Mouse (Mus musculus) kidney, embryonic 14.5 days (tissue): Measurements from ENCODE around the gene St3gal4. TPM values are rescaled to one million over a fixed set of nuclear protein-coding genes. Genes with fewer than 3 reads are reported as not detected.

ENCODE experiments used
- ATAC-seq: fragments of 200-750 bp; cut with Nextera tagmentation; 2 replicates; pipeline ENCODE4 v1.8.0; 2017; ENCODE audit warnings: moderate number of reproducible peaks, mild to moderate bottlenecking, moderate TSS enrichment, moderate library complexity; ENCODE audit not compliant: low FRiP score, low TSS enrichment
- H3K27ac ChIP-seq: fragments of 300-500 bp; sonication (generic); 2 replicates; pipeline ENCODE4 v1.5.1; 2014; ENCODE audit warnings: low read depth, mild to moderate bottlenecking, low read length, moderate library complexity, mixed read lengths
- H3K27me3 ChIP-seq: fragments of 300-500 bp; sonication (generic); 2 replicates; pipeline ENCODE4 v1.6.1; 2014; ENCODE audit warnings: mild to moderate bottlenecking, low read length; ENCODE audit not compliant: control insufficient read depth, insufficient read depth
- H3K36me3 ChIP-seq: fragments of 300-500 bp; sonication (generic); 2 replicates; pipeline ENCODE4 v1.6.1; 2014; ENCODE audit warnings: low read length, mixed read lengths; ENCODE audit not compliant: control insufficient read depth, insufficient read depth
- H3K4me1 ChIP-seq: fragments of 300-500 bp; sonication (generic); 2 replicates; pipeline ENCODE4 v1.6.1; 2014; ENCODE audit warnings: low read length, mixed read lengths; ENCODE audit not compliant: control insufficient read depth, insufficient read depth
- H3K4me2 ChIP-seq: fragments of 300-500 bp; sonication (generic); replicated peaks from 2 replicates; pipeline ENCODE4 v1.6.1; 2014; ENCODE audit warnings: low read depth, mild to moderate bottlenecking, low read length
- H3K4me3 ChIP-seq: fragments of 300-500 bp; sonication (generic); 2 replicates; pipeline ENCODE4 v1.5.1; 2014; ENCODE audit warnings: mild to moderate bottlenecking, low read length
- H3K9ac ChIP-seq: fragments of 300-500 bp; sonication (generic); 2 replicates; pipeline ENCODE4 v1.6.1; 2014; ENCODE audit warnings: low read depth, mild to moderate bottlenecking, low read length, moderate library complexity
- H3K9me3 ChIP-seq: fragments of 300-500 bp; sonication (generic); 2 replicates; pipeline ENCODE4 v1.6.1; 2016; ENCODE audit warnings: low read length; ENCODE audit not compliant: control insufficient read depth
- WGBS: fragments of 180-500 bp; shearing (Covaris S2); extraction: QIAGEN DNeasy Blood & Tissue Kit; methylation state at CpG from one replicate; pipeline ENCODE4 v1.1.7; 2014; 5-methylcytosine and 5-hydroxymethylcytosine counted together
- polyA plus RNA-seq: library from polyadenylated mRNA; unstranded; fragments of >200 nt; fragmentation: Nextera tagmentation; extraction: Ambion mirVana; gene quantifications from 2 replicates; pipeline ENCODE4 v1.2.1, GENCODE M21; 2014

St3gal4 gene
- polyA plus RNA-seq, 1 experiment from 2014 or later, result 19.1 TPM

- ATAC-seq, result no peak
- H3K27me3 ChIP-seq, result no peaks in the 10 kb centered on the region
- H3K9ac ChIP-seq, result no peak overlapping the region
- no peak overlapping the region for H3K4me3 ChIP-seq
- H3K4me1 ChIP-seq, result no peaks in the 10 kb centered on the region
- H3K27ac ChIP-seq, result no peak overlapping the region
- no peaks in the 10 kb centered on the region for H3K36me3 ChIP-seq
- WGBS, result 78% methylated on average over 4 of the region's 4 CpGs
- no peaks in the 10 kb centered on the region for H3K9me3 ChIP-seq
- H3K4me2 ChIP-seq, result no peak overlapping the region
Measured at GRCm38 (mm10) chr9:35104711-35105110, 14.4 kb downstream of the St3gal4 start.

- Histone ChIP-seq H3K4me3 (no peak overlapping the region), H3K9me3 (no peaks in the 10 kb centered on the region), H3K9ac (no peak overlapping the region), H3K27ac (no peak overlapping the region), H3K36me3 (no peaks in the 10 kb centered on the region), H3K27me3 (no peaks in the 10 kb centered on the region), H3K4me1 (no peaks in the 10 kb centered on the region), H3K4me2 (no peak overlapping the region)
- WGBS, result 85% methylated on average over 4 of the region's 4 CpGs
- no peak for ATAC-seq
Measured at GRCm38 (mm10) chr9:35098762-35099161, 20.3 kb downstream of the St3gal4 start.

- 86% methylated on average over 4 of the region's 4 CpGs for whole genome bisulfite sequencing
- Histone ChIP-seq H3K27ac (no peak overlapping the region), H3K27me3 (no peaks in the 10 kb centered on the region), H3K4me3 (no peak overlapping the region), H3K4me2 (no peak overlapping the region), H3K9ac (no peak overlapping the region), H3K9me3 (no peaks in the 10 kb centered on the region), H3K36me3 (no peaks in the 10 kb centered on the region), H3K4me1 (no peaks in the 10 kb centered on the region)
- ATAC-seq, result no peak
Measured at GRCm38 (mm10) chr9:35097901-35098300, 21.2 kb downstream of the St3gal4 start.

GRCm38 (mm10) chr9:35095726-35096125 is 23.3 kb downstream of the St3gal4 start:
- 74% methylated on average over 1 of the region's 1 CpGs for WGBS
- H3K27me3 ChIP-seq, result no peaks in the 10 kb centered on the region
- no peak overlapping the region for H3K9ac ChIP-seq
- H3K4me1 ChIP-seq, result no peaks in the 10 kb centered on the region
- H3K9me3 ChIP-seq, result no peaks in the 10 kb centered on the region
- H3K36me3 ChIP-seq, result no peaks in the 10 kb centered on the region
- no peak overlapping the region for H3K4me3 ChIP-seq
- H3K27ac ChIP-seq, result no peak overlapping the region
- no peak overlapping the region for H3K4me2 ChIP-seq
- no peak for ATAC-seq

- Histone ChIP-seq H3K27me3 (no peaks in the 10 kb centered on the region), H3K4me3 (no peak overlapping the region), H3K36me3 (no peaks in the 10 kb centered on the region), H3K27ac (no peak overlapping the region), H3K4me2 (no peak overlapping the region), H3K9ac (no peak overlapping the region), H3K4me1 (no peaks in the 10 kb centered on the region), H3K9me3 (no peaks in the 10 kb centered on the region)
- no peak for ATAC-seq
- 92% methylated on average over 3 of the region's 3 CpGs for WGBS
Measured at GRCm38 (mm10) chr9:35093350-35093749, 25.7 kb downstream of the St3gal4 start.

GRCm38 (mm10) chr9:35092904-35093303 is 26.2 kb downstream of the St3gal4 start:
- Histone ChIP-seq H3K27ac (no peak overlapping the region), H3K4me3 (no peak overlapping the region), H3K36me3 (no peaks in the 10 kb centered on the region), H3K4me2 (no peak overlapping the region), H3K9ac (no peak overlapping the region), H3K27me3 (no peaks in the 10 kb centered on the region), H3K9me3 (no peaks in the 10 kb centered on the region), H3K4me1 (no peaks in the 10 kb centered on the region)
- ATAC-seq, result no peak
- 88% methylated on average over 2 of the region's 2 CpGs for WGBS

GRCm38 (mm10) chr9:35061446-35061845 is 57.6 kb downstream of the St3gal4 start:
- Histone ChIP-seq H3K27me3 (no peaks in the 10 kb centered on the region), H3K4me2 (no peak overlapping the region), H3K9me3 (no peaks in the 10 kb centered on the region), H3K36me3 (no peaks in the 10 kb centered on the region), H3K4me3 (no peak overlapping the region), H3K27ac (no peak overlapping the region), H3K9ac (no peak overlapping the region), H3K4me1 (no peaks in the 10 kb centered on the region)
- WGBS, result 72% methylated on average over 2 of the region's 2 CpGs
- no peak for ATAC-seq

- Histone ChIP-seq H3K27ac (no peak overlapping the region), H3K27me3 (no peaks in the 10 kb centered on the region), H3K4me3 (no peak overlapping the region), H3K4me1 (no peaks in the 10 kb centered on the region), H3K9ac (no peak overlapping the region), H3K36me3 (no peaks in the 10 kb centered on the region), H3K4me2 (no peak overlapping the region), H3K9me3 (no peaks in the 10 kb centered on the region)
- WGBS, result 86% methylated on average over 5 of the region's 5 CpGs
- ATAC-seq, result no peak
Measured at GRCm38 (mm10) chr9:35059881-35060280, 59.2 kb downstream of the St3gal4 start.

GRCm38 (mm10) chr9:35058596-35059354 is 60.3 kb downstream of the St3gal4 start:
- Histone ChIP-seq H3K27ac (no peak overlapping the region), H3K9ac (no peak overlapping the region), H3K36me3 (peaks cover 3% of the 10 kb centered on the region; the same call in 1 of the 2 replicates), H3K4me1 (no peaks in the 10 kb centered on the region), H3K4me3 (no peak overlapping the region), H3K27me3 (no peaks in the 10 kb centered on the region), H3K4me2 (no peak overlapping the region), H3K9me3 (no peaks in the 10 kb centered on the region)
- no peak for ATAC-seq
- WGBS, result 94% methylated on average over 2 of the region's 2 CpGs
